29 mouse cellular contexts compared by ENCODE assay signal in genomic region chr7:99322691-99323320, GRCm38 (mm10). TPM values are rescaled to one million over a fixed set of nuclear protein-coding genes. Genes with fewer than 3 reads are reported as not detected.
DNase-seq lines count a peak whose midpoint lies in the region; ATAC-seq and TF ChIP-seq lines count a peak whose summit lies in the region.
"Had no signal": no experiment of that assay in that cellular context is flagged by ENCODE, and none has a peak within 500 bp of the region (broad histone marks: within the 10 kb centered on the region; RNA-seq: fewer than 3 reads in every experiment).

No protein-coding gene starts in this region.

- no peak overlapping the region for H3K9ac ChIP-seq in heart, embryonic 12.5 days
- H3K9ac ChIP-seq in heart, adult 2 months (ENCODE audit: low read depth, low read length): no peak overlapping the region
- no peak overlapping the region for H3K9ac ChIP-seq in lung, embryonic 16.5 days (ENCODE audit: low read length)
- H3K9ac ChIP-seq: forebrain, embryonic 15.5 days; heart, embryonic 13.5 days; intestine, embryonic 15.5 days; liver, embryonic 12.5 days; liver, postnatal 0 days; midbrain, embryonic 15.5 days had no signal

- ATAC-seq in heart, embryonic 12.5 days (ENCODE audit: insufficient number of reproducible peaks, low FRiP score): no peak
- no peak for ATAC-seq in lung, embryonic 16.5 days (ENCODE audit: low read depth)
- ATAC-seq: forebrain, embryonic 15.5 days; hindbrain, postnatal 0 days; intestine, embryonic 15.5 days; liver, embryonic 12.5 days; liver, postnatal 0 days; midbrain, embryonic 15.5 days had no signal

- H3K27me3 ChIP-seq in heart, embryonic 12.5 days (replicated peaks): peaks cover 48% of the 10 kb centered on the region
- H3K27me3 ChIP-seq in heart, adult 2 months (ENCODE audit: control insufficient read depth, insufficient read depth, low read length): no peaks in the 10 kb centered on the region
- H3K27me3 ChIP-seq in lung, embryonic 16.5 days (ENCODE audit: control insufficient read depth, insufficient read depth, low read depth, low read length): no peaks in the 10 kb centered on the region
- H3K27me3 ChIP-seq: forebrain, embryonic 15.5 days; intestine, embryonic 15.5 days; midbrain, embryonic 15.5 days had no signal

- peaks cover 18% of the 10 kb centered on the region for H3K4me1 ChIP-seq in heart, embryonic 12.5 days (replicated peaks)
- 0 out of 2 replicates have a peak, but pooled peaks cover 3% of the 10 kb centered on the region for H3K4me1 ChIP-seq in heart, adult 2 months (ENCODE audit: control insufficient read depth, insufficient read depth, low read length)
- H3K4me1 ChIP-seq in lung, embryonic 16.5 days (replicated peaks; ENCODE audit: control insufficient read depth, insufficient read depth, low read length): peaks cover 29% of the 10 kb centered on the region
- H3K4me1 ChIP-seq in lung, adult 2 months (ENCODE audit: control insufficient read depth, insufficient read depth, low read length): no peaks in the 10 kb centered on the region
- H3K4me1 ChIP-seq: liver, embryonic 12.5 days had no signal

- peak; percentile 97 for DNase-seq in heart, adult 11 months
- peak; percentile 17 for DNase-seq in heart, postnatal 25 days (ENCODE audit: low spot score)
- DNase-seq in heart, adult 2 months: no peak
- no peak for DNase-seq in lung, adult 2 months
- DNase-seq in NIH3T3 (ENCODE audit: low read depth): peak; percentile 66
- no peak for DNase-seq in thymus, postnatal 4 days
- DNase-seq: adrenal gland, postnatal 14 days; cerebellum, adult 11 months; cerebellum, adult 9-10 months; cerebellum, postnatal 36 days; gastrocnemius, postnatal 25 days; heart, postnatal 4 days; kidney, adult 2 months; kidney, postnatal 36 days; left cerebral cortex, postnatal 4 days; liver, postnatal 0 days; right cerebral cortex, adult 18-20 months; spleen, adult 18-20 months had no signal

- intact Hi-C loops in heart, postnatal 25 days (cut with DNase I): no loop called here
- intact Hi-C loops in heart, adult 2 months (cut with DNase I): no loop called here

- no peaks in the 10 kb centered on the region for H3K79me2 ChIP-seq in heart, adult 2 months (replicated peaks; ENCODE audit: control insufficient read depth, insufficient read depth, low read length)

- no peak for TF ChIP-seq EP300 in heart, adult 2 months (IDR thresholded peaks at IDR 0.05; ENCODE audit: insufficient read depth, low read depth, low read length)

- WGBS in heart, embryonic 12.5 days: 76% methylated on average over 6 of the region's 6 CpGs
- 71% methylated on average over 6 of the region's 6 CpGs for WGBS in heart, adult 2 months
- WGBS in lung, embryonic 16.5 days: 66% methylated on average over 6 of the region's 6 CpGs
- 82% methylated on average over 6 of the region's 6 CpGs for WGBS in lung, adult 2 months

- no peak overlapping the region for H3K4me2 ChIP-seq in heart, embryonic 12.5 days
- no peak overlapping the region for H3K4me2 ChIP-seq in lung, embryonic 16.5 days (ENCODE audit: low read depth, low read length)
- H3K4me2 ChIP-seq: forebrain, embryonic 15.5 days; heart, embryonic 13.5 days; intestine, embryonic 15.5 days; liver, embryonic 12.5 days; midbrain, embryonic 15.5 days had no signal

- no peaks in the 10 kb centered on the region for H3K36me3 ChIP-seq in heart, embryonic 12.5 days
- H3K36me3 ChIP-seq in heart, adult 2 months (ENCODE audit: control insufficient read depth, insufficient read depth, low read length): no peaks in the 10 kb centered on the region
- H3K36me3 ChIP-seq in lung, embryonic 16.5 days (ENCODE audit: control insufficient read depth, insufficient read depth, low read length): no peaks in the 10 kb centered on the region
- H3K36me3 ChIP-seq: G1E; heart, embryonic 13.5 days; intestine, embryonic 15.5 days; liver, embryonic 12.5 days had no signal

- H3K4me3 ChIP-seq in heart, embryonic 12.5 days: no peak overlapping the region
- H3K4me3 ChIP-seq in heart, adult 2 months: no peak overlapping the region
- no peak overlapping the region for H3K4me3 ChIP-seq in lung, embryonic 16.5 days (ENCODE audit: low read length)
- no peak overlapping the region for H3K4me3 ChIP-seq in lung, adult 2 months (replicated peaks; ENCODE audit: extremely low read depth, low read depth, low read length)
- H3K4me3 ChIP-seq: forebrain, embryonic 10.5 days; forebrain, embryonic 15.5 days; heart, embryonic 13.5 days; intestine, embryonic 15.5 days; layer of hippocampus, adult 2 months; liver, embryonic 12.5 days; midbrain, embryonic 15.5 days had no signal

- no peaks in the 10 kb centered on the region for H3K9me3 ChIP-seq in heart, embryonic 12.5 days (replicated peaks)
- H3K9me3 ChIP-seq in lung, embryonic 16.5 days (ENCODE audit: control insufficient read depth, low read length): no peaks in the 10 kb centered on the region
- H3K9me3 ChIP-seq: forebrain, embryonic 10.5 days; forebrain, embryonic 15.5 days; G1E; heart, embryonic 13.5 days; intestine, embryonic 15.5 days; liver, embryonic 12.5 days; midbrain, embryonic 15.5 days had no signal

- TF ChIP-seq CTCF in heart, adult 2 months (IDR thresholded peaks at IDR 0.05): no peak
- no peak for TF ChIP-seq CTCF in lung, adult 2 months (IDR thresholded peaks at IDR 0.05; ENCODE audit: insufficient read depth, low read length)

- H3K27ac ChIP-seq in heart, embryonic 12.5 days (ENCODE audit: poor library complexity, severe bottlenecking): no peak overlapping the region
- H3K27ac ChIP-seq in heart, adult 2 months: no peak overlapping the region
- peak overlapping the region; percentile 39; the same call in 1 of the 2 replicates for H3K27ac ChIP-seq in lung, embryonic 16.5 days (ENCODE audit: low read length)
- H3K27ac ChIP-seq: forebrain, embryonic 10.5 days; forebrain, embryonic 15.5 days; heart, embryonic 13.5 days; hindbrain, postnatal 0 days; intestine, embryonic 15.5 days; layer of hippocampus, adult 2 months; liver, embryonic 12.5 days; midbrain, embryonic 15.5 days had no signal

- TF ChIP-seq POLR2A in heart, adult 2 months (IDR thresholded peaks at IDR 0.05; ENCODE audit: insufficient read depth, low read depth, low read length): no peak
- no peak for TF ChIP-seq POLR2A in lung, adult 2 months (IDR thresholded peaks at IDR 0.05; ENCODE audit: borderline replicate concordance, extremely low read depth, low read depth, low read length)

RNA-seq across cellular contexts. Expression of gene Serpinh1, which starts 30.2 kb away (rescaled TPM):
- polyA plus RNA-seq in heart, embryonic 12.5 days (2016; fragmentation: Nextera tagmentation; extraction: Ambion mirVana): 1,302 and 1,316 TPM in 2 replicates
- total RNA-seq in heart, postnatal 25 days (2021): 100 to 1,000 TPM; 378 to 449 TPM
- 100 to 1,000 TPM; 214 to 275 TPM for total RNA-seq in heart, adult 2 months (2021)
- polyA plus RNA-seq in heart, adult 2 months (2012; rRNA removed): 193 and 266 TPM in 2 replicates
- polyA plus RNA-seq in lung, embryonic 16.5 days (2015; fragmentation: Nextera tagmentation; extraction: Ambion mirVana): 1,678 and 1,766 TPM in 2 replicates
- polyA plus RNA-seq in lung, adult 2 months (2012; rRNA removed): 364 and 388 TPM in 2 replicates
- polyA plus RNA-seq: G1E had no signal

RNA-seq across cellular contexts. Expression of gene Map6, which starts 55.6 kb away (rescaled TPM):
- polyA plus RNA-seq in heart, embryonic 12.5 days (2016; fragmentation: Nextera tagmentation; extraction: Ambion mirVana): 3.0 and 3.4 TPM in 2 replicates
- 1 to 10 TPM; 3.0 to 4.4 TPM for total RNA-seq in heart, postnatal 25 days (2021)
- total RNA-seq in heart, adult 2 months (2021): 1 to 10 TPM; 3.3 to 4.3 TPM
- 3.4 and 3.5 TPM in 2 replicates for polyA plus RNA-seq in heart, adult 2 months (2012; rRNA removed)
- polyA plus RNA-seq in lung, embryonic 16.5 days (2015; fragmentation: Nextera tagmentation; extraction: Ambion mirVana): 3.0 and 3.2 TPM in 2 replicates
- 24.2 and 25.4 TPM in 2 replicates for polyA plus RNA-seq in lung, adult 2 months (2012; rRNA removed)
- polyA plus RNA-seq: G1E had no signal

RNA-seq across cellular contexts. Expression of gene Gdpd5, which starts 58.4 kb away (rescaled TPM):
- 28.5 and 28.8 TPM in 2 replicates for polyA plus RNA-seq in heart, embryonic 12.5 days (2016; fragmentation: Nextera tagmentation; extraction: Ambion mirVana)
- 10 to 100 TPM; 20.1 to 24.1 TPM for total RNA-seq in heart, postnatal 25 days (2021)
- 10 to 100 TPM; 21.5 to 26.3 TPM for total RNA-seq in heart, adult 2 months (2021)
- polyA plus RNA-seq in heart, adult 2 months (2012; rRNA removed): 30.7 and 32.2 TPM in 2 replicates
- polyA plus RNA-seq in lung, embryonic 16.5 days (2015; fragmentation: Nextera tagmentation; extraction: Ambion mirVana): 22.4 and 24.1 TPM in 2 replicates
- 26.5 and 27.2 TPM in 2 replicates for polyA plus RNA-seq in lung, adult 2 months (2012; rRNA removed)

Comparison
In these comparisons a context has a peak if more than half of its experiments do, and no peak if none do; other contexts are left out.
1. DNase-seq: peak in heart, adult 11 months (single experiment), heart, postnatal 25 days (single experiment) and NIH3T3 (single experiment); none in heart, adult 2 months (0 of 2), lung, adult 2 months (single experiment) and thymus, postnatal 4 days (single experiment).